Mouse (Mus musculus) testis, adult 10 weeks (tissue): ENCODE results near the gene Apex1. TPM values are rescaled to one million over a fixed set of nuclear protein-coding genes. Genes with fewer than 3 reads are reported as not detected.

Experiments used
- polyA plus RNA-seq: library from polyadenylated mRNA; stranded (reverse); fragments of 350-450 nt; fragmentation: Illumina TruSeq; extraction: RNeasy Lipid Tissue Mini Kit (QIAGEN cat#74804); gene quantifications from one replicate; pipeline ENCODE4 v1.2.3, GENCODE M21; 2014; ENCODE audit warnings: low read depth, low replicate concordance

The Apex1 gene
- 20.7 TPM for polyA plus RNA-seq

DNA sequence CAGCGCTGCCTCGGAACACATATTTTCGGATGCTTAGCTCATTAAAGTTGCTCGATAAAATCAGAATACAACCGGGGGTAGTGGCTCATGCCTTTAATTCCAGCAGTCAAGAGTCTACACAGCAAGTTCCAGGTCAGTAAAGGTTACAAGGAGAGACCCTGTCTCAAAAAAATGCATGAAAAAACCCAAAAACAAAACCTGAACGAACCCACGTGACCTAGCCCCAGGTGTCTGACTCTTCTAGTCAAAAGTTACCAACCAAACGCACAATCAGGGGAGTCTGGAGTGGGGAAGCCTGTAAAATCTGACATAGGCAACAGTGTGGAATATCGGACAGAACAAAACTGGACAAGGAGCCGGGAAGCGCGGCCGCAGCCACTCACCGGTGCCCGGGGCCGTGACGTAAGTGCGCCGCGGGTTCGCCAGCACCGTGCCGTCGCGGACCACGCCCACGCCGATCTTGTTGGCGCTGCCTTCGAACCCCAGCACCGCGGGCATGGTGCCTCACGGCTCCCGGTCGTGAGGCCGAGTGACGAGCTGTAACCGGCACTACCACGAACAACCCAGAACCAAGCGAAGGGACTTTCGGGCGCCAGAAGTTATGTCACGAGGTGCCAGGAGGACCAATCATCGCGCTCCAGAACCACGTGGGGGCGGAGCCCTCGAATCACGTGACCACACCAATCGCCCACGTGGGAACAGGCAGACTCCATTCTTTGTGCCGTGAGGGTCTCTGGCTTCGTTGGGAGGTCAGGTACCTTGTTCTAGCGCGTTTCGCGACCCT, at the start of gene Apex1, which contains the start of gene Osgep:
Gene Apex1 (plus strand): TSS at position 688 of the 784 bp plus-strand sequence.
Gene Osgep (minus strand): TSS at position 613 of the 784 bp plus-strand sequence.

DNA sequence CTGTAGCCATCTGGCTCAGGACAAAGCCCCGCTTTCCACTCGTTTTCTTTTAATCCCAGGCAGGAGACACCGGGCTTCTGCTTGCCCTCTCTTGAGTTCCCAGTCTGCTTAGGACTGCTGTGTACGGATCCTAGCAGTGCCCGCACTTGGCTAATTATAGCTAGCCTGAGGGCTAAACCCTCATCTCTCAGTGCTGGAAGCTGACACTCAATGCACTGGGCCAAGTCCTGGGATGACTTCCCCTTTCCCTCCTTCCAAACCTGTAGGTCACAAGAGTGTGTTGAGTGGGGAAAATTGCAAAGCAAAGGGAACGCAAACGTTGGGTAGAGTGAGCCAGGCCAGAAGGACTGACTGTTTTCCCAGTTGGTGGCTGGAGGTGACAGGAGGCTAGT, 27.4 kb upstream of the Apex1 start, which contains the start of gene Klhl33:
Gene Klhl33 (minus strand): TSS at position 134 of the 392 bp plus-strand sequence.

DNA sequence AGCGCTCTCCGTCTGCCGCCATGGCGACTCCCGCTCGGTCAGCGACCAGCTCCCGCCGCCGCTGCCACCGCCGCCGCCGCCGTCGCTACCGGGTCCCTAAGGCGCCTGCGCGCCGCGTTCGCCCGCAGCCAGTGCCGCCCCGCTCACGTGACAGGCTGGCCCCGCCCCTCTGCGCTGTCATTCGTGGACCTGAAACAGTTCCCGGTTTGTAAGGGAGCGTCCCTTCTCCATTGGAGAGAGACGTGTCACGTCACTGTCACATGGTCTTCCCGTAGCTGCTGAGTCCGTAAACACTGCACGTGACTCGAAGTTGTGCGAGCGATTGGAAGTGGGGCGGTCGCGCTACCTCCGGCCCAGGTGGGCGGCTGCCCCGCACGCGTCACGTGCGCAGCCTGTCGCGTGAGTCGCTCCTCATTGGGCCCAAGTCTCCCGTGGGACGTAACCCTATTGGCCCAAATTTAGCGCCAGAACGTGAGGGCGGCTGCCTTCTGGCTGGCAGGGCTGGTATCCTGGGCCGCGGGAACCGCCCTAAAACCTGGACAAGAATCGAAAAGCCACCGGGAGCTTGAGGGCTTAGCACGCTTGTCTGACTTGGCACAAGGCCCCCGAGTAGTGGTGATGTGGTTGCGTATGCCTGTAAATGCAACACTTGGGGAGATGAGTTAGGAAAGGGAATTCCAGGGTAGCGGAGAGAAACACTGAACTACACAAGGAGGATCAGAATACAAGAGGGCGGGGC, 6.2 kb downstream of the Apex1 start, which contains the start of the genes Pip4p1 and Pnp:
Gene Pip4p1 (minus strand): TSS at position 103 of the 739 bp plus-strand sequence.
Gene Pnp (plus strand): TSS at position 329 of the 739 bp plus-strand sequence.

DNA sequence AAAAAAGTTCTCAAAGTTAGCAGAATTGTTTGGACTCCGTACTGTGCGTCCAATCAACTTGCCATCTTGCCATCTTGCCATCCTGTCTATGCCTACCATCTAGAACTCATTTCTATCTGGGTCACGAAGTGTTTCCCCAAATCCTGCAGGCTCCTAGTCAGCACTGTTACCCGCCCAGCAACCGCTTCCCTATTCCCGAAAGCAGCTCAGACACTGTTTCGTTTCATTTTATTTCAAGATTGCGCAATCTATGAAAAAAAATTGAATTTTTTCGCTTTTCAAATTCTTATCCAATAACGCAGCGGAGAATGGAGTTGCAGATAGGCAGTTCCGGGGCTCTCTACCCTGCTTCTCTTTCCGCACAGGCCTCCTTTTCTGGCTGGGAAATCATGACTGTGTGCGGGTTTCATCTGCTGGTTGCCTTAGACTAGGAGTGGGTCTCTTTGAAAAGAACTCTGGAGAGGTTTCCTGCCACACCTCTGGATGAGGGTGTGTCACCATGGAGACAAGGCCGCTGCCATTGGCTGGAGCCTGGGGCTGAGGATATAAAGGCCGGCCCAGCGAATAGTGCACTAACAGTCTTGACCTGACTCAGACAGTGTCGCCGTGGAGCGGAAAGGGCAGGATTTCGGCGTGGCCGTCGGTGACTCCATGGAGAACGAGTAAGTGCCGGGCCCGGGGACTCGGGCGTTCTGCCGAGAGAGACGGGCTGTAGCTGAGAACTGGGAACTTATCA, 19.3 kb downstream of the Apex1 start, which contains the start of gene Gm49342:
Gene Gm49342 (plus strand): TSS at position 586 of the 736 bp plus-strand sequence.

DNA sequence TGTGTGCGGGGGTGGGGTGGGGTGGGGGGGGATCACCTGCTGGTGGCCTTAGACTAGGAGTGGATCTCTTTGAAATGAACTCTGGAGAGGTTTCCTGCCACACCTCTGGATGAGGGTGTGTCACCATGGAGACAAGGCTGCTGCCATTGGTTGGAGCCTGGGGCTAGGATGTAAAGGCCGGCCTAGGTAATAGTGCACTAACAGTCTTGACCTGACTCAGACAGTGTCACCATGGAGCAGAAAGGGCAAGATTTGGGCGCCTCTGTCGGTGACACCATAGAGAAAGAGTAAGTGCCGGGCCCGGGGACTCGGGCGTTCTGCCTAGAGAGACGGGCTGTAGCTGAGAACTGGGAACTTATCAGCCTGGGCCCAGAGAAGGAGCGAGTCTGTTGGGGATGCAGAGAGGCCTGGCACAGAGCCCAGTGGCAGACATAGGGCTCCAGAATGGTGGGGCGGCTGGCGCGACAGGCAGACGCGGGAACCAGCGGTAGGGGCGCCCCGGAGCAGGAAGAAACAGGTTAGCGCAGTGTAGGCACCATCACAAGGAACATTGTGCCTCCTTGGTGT, 31.3 kb downstream of the Apex1 start, which contains the start of gene Pnp2:
Gene Pnp2 (plus strand): TSS at position 51 of the 567 bp plus-strand sequence.

Other genes starting within 250 kb of the Apex1 start
- gene Olfr747, start 231.8 kb upstream of the Apex1 start, polyA plus RNA-seq: not detected
- gene Olfr748, start 217.6 kb upstream of the Apex1 start, polyA plus RNA-seq: not detected
- not detected for gene Olfr749, start 179.9 kb upstream of the Apex1 start, polyA plus RNA-seq
- gene Ttc5, start 139.4 kb upstream of the Apex1 start, polyA plus RNA-seq: 7.6 TPM
- 20.3 TPM for gene Ccnb1ip1, start 117.2 kb upstream of the Apex1 start, polyA plus RNA-seq
- 24.1 TPM for gene Parp2, start 117.1 kb upstream of the Apex1 start, polyA plus RNA-seq
- 2.8 TPM for gene Tep1, start 54.4 kb upstream of the Apex1 start, polyA plus RNA-seq
- gene Klhl33, start 27.5 kb upstream of the Apex1 start, polyA plus RNA-seq: 0.06 TPM
- gene Osgep, start 75 bp upstream of the Apex1 start, polyA plus RNA-seq: 12.3 TPM
- gene Pip4p1, start 5.9 kb downstream of the Apex1 start, polyA plus RNA-seq: 17.5 TPM
- gene Pnp, start 6.1 kb downstream of the Apex1 start, polyA plus RNA-seq: 6.9 TPM
- gene Gm49342, start 19.5 kb downstream of the Apex1 start, polyA plus RNA-seq: not detected
- 5.4 TPM for gene Pnp2, start 31.0 kb downstream of the Apex1 start, polyA plus RNA-seq
- 8.1 TPM for gene Rnase10, start 82.8 kb downstream of the Apex1 start, polyA plus RNA-seq
- gene Rnase9, start 116.9 kb downstream of the Apex1 start, polyA plus RNA-seq: 2.0 TPM
- gene Rnase11, start 125.2 kb downstream of the Apex1 start, polyA plus RNA-seq: 0.34 TPM
- gene Rnase12, start 132.7 kb downstream of the Apex1 start, polyA plus RNA-seq: 1.3 TPM
- 0.29 TPM for gene Olfr750, start 149.5 kb downstream of the Apex1 start, polyA plus RNA-seq
- gene Rnase4, start 166.1 kb downstream of the Apex1 start, polyA plus RNA-seq: 18.4 TPM
- 0.56 TPM for gene Ang, start 166.2 kb downstream of the Apex1 start, polyA plus RNA-seq
- gene Eddm3b, start 189.5 kb downstream of the Apex1 start, polyA plus RNA-seq: 0.88 TPM
- 0.80 TPM for gene Rnase6, start 198.9 kb downstream of the Apex1 start, polyA plus RNA-seq
- gene Rnase1, start 221.8 kb downstream of the Apex1 start, polyA plus RNA-seq: not detected
- gene Rnase2b, start 237.3 kb downstream of the Apex1 start, polyA plus RNA-seq: not detected